Mouse (Mus musculus): Measurements from ENCODE around the gene Ccdc153. TPM values are rescaled to one million over a fixed set of nuclear protein-coding genes. Genes with fewer than 3 reads are reported as not detected.
A peak's percentile ranks its signal among the peaks of the same experiment; 100 is the strongest.

Gene Ccdc153
- not detected for total RNA-seq (2021)
- long read RNA-seq, experiment 1: 0 reads
- long read RNA-seq, experiment 2: 0 reads

DNA sequence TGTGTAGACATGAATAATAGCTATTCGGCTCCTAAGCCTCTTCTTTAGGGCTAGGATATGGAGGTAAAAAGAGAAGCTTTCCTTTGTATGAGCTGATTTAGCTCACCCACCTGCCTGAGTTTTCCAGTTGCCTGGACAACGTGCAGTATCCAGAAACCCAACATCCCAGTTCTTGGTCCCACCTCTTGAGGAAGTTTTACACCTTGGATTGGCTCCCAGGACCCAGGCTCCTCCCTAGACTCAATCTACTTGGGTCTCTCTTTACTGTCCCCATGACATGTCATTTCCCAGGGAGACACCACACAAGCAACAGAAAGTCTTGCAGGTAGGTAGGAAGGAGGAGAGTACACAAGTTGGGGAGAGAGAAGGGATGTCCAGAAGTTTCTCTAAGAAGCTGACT lies at the start of gene Ccdc153:
Ccdc153 (plus strand) TSS at position 278 of the 400 bp plus-strand sequence.
- DNase-seq: no peak
- intact Hi-C loops (cut with DNase I): no loop called here

DNA sequence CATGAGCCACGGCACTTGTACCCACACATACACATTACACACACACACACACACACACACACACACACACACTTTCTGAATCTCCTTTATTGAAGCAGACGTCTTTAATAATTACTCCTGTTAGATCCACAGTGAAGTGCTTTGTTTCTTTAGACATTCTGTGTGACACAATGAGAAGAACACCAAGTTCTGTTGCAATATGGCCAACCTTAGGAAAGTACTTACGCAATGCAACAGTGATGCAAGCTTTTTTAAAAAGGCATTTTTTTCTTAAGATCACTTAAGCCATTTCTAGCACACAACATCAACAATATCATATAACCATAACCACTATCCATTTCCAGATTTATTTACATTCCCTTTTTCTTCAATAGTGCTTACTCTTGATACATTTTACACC lies 49.3 kb upstream of the Ccdc153 start:
- DNase-seq: no peak
- intact Hi-C loops (cut with DNase I): no loop called here

DNA sequence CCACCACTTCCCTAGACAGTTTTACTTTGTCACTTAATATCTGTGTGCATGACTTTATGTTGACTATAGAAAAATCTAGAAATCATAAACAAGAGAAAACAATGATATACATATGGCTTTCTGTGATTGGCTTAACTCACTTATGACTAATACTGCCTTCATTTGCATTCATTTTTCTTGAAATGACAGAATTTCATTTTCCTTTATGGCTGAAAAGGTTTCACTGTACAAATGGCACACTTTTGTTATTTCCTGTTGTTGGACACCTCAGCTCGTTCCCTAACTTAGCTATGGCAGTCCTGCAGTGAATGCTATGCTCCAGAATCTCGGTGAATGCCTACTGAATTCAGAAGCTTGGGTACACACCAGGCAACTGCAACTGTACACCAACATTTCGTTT lies 48.2 kb upstream of the Ccdc153 start:
- no peak for DNase-seq
- intact Hi-C loops (cut with DNase I): no loop called here

DNA sequence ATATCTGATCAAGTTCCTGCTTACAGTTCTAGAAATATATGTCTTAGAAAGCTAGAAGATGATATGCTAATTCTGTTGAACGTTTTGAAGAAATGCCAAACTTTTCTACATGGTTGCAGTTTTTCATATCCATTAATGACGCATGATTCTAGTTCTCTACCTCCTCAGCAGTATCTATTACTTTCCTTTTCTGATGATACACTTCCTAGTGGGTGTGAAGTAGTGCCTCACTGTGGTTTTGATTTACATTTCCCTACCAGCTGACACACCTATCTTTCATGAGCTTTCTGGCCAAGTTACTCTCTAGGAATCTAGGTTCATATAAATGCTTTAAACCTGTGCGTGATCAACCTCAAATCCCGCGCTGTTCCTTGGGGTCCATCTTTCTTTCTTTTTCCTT lies 47.7 kb upstream of the Ccdc153 start:
- intact Hi-C loops (cut with DNase I): no loop called here

DNA sequence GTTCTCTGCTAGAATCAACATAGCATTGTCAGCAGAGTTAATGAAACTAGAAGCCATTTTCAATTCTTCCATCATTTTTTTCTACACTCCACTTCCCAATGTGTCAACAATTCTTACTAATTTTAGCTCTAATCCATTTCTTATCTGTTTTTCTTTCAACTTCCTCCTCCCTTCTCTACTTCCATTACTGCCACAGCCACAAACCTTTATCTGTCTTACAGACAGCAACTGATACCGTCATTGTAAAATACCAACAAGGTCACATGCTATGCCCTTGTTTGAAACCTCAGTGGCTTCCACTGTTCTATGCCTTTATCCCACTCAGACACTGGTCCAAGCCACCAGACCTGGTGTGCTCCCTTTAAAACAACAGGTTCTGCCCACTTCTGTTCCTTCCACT lies 46.5 kb upstream of the Ccdc153 start:
- DNase-seq: no peak
- intact Hi-C loops (cut with DNase I): no loop called here

More for the DNA sequence above, 47.7 kb upstream of the Ccdc153 start:
- DNase-seq: no peak

DNA sequence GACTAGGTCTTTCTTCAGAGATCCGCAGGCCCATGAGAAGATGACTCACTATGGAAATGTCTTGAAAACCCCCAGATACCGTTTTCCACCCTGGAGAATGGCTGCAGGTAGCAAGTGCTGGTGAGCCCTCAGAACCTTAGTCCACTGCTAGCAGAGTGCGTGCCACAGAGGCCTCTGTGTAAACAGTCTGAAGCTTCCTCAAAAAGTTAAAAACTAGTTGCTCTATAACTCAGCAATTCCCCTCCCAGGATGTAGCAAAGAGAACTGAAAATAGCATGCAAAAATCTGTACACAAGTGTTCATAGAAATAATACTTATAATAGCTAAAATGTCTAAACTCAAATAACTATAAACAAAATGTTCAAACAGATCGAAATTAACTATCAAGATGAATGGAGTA lies 44.1 kb upstream of the Ccdc153 start:
- intact Hi-C loops (cut with DNase I): no loop called here
- no peak for DNase-seq

DNA sequence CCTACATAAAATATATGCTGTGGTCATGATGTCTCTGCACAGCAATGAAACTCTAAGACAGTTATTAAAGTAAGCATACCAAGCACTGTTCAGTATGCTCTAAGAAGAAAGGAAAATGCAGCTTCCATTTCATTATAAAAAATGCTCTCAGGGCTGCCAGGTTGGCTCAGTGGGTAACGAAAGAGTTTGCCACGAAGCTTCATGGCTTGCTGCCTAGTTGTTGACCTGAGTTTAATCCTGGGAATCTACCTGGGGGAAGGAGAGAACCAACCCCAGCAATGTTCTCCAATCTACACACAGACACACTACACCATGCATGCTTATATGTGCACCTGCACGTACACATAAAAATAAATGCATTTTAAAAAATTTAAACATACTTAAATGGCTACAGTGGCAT lies 41.3 kb upstream of the Ccdc153 start:
- intact Hi-C loops (cut with DNase I): no loop called here
- no peak for DNase-seq

DNA sequence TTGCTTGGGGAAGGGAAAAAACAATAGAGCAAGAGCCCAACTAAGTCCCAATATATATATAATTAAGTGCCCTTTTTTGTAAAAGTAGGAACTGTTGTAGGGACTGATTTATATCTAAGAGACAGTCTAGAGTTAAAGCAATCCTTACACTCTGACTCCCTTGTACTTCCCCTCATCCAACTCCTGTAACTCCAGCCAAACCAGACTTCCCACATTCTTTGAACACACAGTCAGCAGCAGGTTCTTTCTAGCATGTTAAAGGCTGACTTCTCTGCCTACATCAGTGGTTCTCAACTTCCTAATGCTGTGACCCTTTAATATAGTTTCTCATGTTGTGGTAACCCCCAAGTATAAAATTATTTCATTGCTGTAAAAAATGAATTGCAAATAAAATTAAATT lies 40.9 kb upstream of the Ccdc153 start:
- intact Hi-C loops (cut with DNase I): no loop called here
- DNase-seq: no peak

DNA sequence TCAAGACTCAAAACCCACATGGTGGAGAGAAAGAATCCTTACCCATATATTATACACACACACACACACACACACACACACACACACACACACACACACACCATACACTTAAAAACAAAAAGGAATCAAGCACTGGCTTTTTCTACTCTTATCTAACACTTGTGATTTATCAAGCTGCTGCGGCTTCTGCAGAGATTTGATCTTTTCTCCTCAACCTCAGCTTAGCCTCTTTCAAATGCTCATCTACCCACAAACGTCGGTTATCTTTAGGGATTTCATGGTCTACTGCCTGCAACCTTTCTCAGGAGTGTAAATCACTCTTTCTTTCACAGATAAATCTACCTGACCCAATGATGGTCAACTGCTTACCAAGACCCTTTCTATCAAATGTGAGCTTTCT lies 40.0 kb upstream of the Ccdc153 start:
- intact Hi-C loops (cut with DNase I): no loop called here
- DNase-seq: no peak

DNA sequence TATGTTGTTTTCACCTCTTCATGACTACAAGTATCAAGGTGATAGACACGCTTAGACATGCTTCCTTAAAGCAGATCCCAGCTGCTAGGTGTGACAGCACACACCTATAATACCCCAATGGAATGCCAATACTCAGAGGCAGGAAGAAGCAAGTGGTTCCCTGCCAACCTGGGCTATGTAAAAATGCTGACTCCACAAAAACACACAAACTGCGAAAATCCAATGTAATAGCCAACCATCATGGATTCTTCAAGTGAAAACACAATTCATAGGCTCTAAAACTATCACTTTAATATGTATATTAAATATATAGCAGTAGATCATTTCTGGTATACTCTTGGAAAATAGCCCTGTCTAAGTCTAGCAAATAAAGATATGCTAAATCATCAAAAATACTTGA lies 32.6 kb upstream of the Ccdc153 start:
- intact Hi-C loops (cut with DNase I): no loop called here
- no peak for DNase-seq

DNA sequence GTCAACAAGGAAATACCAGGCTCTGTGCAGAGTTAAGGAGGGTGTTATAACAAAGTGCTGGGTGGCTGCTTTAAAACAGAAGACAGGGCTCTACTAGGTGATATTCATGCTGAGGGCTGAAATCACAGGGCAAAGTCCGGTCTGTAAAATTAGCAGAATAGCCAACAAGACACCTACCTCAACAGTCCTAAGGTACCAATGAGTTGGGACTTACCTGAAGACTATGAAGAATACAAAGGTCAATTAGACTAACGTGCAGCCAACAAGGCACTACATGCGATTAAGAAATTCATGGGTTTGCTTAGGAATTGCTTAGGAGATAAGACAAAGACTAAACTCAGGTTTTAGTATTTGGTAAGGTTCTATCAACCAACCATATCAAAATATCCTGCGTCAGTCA lies 31.1 kb upstream of the Ccdc153 start:
- no peak for DNase-seq
- intact Hi-C loops (cut with DNase I): no loop called here

DNA sequence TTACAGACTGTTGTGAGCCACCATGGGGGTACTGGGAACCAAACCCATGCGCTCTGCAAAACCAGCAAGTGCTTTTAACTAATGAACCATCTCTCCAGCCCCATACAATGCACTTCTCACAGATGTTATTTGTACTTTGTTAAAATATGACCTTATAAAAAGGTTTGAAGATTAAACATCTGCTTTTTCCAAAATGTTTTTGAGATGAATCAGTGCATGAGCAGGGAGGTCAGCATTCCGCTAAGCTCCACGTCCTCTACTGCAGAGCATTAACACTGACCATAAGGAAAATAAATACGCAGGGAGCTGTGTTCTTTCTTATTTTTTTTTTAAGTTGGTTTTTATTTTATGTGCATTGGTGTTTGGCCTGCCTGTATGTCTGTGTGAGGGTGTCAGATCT lies 28.1 kb upstream of the Ccdc153 start:
- no peak for DNase-seq
- intact Hi-C loops (cut with DNase I): no loop called here

DNA sequence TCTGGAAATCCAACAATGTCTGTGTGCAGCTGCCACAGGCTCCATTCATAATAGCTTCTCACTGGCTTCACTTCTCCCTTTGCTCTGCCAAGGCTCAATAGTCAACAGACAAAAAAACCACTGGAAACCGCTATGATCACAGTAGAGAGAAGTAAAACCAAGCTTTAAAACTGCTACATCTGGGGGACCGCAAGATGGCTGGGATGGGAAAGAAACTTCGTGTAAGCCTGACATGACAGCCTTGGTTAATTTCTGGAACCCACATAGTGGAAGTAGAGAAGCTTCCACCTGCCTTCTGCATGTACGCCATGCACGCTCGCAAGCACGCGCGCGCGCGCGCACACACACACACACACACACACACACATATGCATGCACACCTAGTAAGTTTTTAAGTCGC lies 26.9 kb upstream of the Ccdc153 start:
- intact Hi-C loops (cut with DNase I): no loop called here
- DNase-seq: no peak

DNA sequence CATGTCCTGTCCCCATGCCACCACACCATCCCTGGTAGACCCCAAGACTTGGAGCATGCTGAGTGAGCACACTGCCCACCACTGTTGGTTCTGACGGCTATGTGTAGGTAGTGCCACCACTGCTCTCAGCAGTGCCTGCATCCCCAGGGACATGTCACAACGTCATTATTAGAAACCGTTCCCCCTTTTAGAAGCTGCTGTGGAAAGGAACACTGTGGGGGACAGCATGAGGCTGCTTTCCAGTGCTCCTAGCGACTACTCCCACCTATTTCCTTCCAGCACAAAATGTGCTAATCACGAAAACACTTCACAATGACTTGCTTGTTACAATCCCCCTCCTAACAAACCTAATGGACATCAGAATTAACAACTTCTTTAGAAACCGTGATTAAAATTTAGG lies 14.5 kb upstream of the Ccdc153 start:
- intact Hi-C loops (cut with DNase I): no loop called here

DNA sequence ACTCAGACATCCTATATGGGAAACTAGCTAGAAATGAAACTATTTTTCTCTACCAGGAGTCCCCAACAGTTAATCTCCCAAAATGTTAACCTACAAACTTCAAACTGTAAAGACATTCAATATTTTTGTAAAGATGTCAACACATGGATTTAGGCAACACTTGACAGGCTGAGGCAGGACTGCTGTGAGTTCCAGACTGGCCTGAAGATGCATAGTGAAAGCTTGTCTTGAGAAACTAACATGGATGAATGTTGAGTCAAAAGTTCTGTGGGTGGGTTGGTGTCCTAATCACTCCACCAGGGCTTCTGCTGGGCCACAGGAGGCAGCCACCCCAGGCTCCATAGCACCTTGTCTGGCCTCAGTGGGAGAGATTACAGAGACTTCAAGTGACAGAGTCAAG lies 8.9 kb upstream of the Ccdc153 start:
- intact Hi-C loops (cut with DNase I): loop anchor here (10.0 kb wide), 2 partner anchors 97 to 247 kb away; partner anchors contain the start of gene Mcam

More for the DNA sequence above, 14.5 kb upstream of the Ccdc153 start:
- DNase-seq: no peak

DNA sequence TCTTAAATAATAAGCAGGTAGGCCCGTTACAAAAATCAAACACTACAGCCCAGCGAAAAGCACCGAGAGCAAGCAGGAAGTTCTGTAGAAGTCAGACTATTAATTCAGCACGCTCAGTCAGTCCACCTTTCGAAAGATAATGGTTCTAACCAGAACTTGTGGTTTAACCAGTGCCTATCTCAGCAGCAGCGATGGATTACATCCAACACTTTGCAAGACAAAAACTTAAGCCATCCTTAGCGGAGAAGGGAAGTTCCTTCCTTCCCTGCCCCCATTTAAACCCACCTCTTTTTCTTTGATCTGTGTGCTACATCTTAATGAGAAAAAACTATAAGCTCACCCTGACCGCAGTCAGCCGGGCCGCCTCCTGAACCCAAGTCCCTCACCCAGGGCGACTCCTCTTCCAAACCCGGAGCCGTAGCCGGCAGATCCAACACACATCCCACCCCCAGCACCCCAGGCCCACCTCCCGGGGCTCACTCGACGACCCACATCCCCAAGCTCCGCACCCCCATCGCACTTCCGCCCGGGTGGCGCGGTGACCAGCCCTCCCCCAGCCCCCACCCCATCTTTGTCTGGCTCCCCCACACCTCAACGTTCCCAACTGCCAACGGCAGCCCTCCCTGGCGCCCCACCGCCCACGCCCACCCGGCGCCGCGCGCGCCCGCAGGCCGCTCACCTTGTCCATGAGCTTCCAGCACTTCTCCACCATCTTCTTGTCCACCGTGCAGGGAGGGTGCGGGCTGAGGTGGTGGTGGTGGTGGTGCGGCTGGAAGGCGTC lies 7.3 kb upstream of the Ccdc153 start:
- intact Hi-C loops (cut with DNase I): loop anchor here (10.0 kb wide), 2 partner anchors 98 to 248 kb away; partner anchors contain the start of gene Mcam
- DNase-seq: no peak

More for the DNA sequence above, 8.9 kb upstream of the Ccdc153 start:
- DNase-seq: no peak

DNA sequence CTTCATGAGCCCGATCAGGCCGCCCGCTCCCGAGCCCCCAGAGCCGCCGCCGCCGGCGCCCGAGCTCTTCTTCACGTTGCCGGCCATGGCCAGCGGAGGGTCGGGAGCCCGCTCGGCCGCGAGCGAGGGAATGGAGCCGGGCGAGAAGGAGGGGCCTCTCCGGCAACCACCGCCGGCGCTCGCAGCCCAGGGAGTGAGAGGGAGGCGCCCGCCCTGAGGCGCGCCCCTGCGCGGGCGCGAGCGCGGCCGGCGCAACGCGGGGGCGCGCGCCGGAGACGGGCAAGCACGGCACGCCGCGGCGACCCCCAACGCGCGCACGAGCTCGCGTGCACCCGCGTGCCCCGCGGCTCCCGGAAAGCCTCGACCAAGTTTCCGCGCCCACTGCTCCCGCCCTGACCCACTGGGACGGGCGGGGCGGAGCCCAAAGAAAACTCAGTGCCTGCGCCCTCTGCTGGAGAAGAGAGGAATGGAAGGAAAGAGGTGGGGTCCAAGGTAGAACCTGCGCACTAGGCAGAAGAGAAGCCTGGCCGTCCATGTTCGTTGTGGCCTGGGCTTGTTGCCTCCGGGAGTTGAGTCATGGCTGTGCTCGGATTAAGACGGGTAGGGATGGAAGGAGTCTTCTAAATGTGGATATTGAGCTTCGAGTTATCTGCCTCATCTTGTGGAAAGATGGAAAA lies 6.5 kb upstream of the Ccdc153 start, which contains the start of gene Cbl:
Cbl (minus strand) TSS at position 248 of the 677 bp plus-strand sequence.
- DNase-seq: peak; percentile 96 to 98
- intact Hi-C loops (cut with DNase I): loop anchor here (10.0 kb wide), 2 partner anchors 99 to 249 kb away; partner anchors contain the start of gene Mcam

DNA sequence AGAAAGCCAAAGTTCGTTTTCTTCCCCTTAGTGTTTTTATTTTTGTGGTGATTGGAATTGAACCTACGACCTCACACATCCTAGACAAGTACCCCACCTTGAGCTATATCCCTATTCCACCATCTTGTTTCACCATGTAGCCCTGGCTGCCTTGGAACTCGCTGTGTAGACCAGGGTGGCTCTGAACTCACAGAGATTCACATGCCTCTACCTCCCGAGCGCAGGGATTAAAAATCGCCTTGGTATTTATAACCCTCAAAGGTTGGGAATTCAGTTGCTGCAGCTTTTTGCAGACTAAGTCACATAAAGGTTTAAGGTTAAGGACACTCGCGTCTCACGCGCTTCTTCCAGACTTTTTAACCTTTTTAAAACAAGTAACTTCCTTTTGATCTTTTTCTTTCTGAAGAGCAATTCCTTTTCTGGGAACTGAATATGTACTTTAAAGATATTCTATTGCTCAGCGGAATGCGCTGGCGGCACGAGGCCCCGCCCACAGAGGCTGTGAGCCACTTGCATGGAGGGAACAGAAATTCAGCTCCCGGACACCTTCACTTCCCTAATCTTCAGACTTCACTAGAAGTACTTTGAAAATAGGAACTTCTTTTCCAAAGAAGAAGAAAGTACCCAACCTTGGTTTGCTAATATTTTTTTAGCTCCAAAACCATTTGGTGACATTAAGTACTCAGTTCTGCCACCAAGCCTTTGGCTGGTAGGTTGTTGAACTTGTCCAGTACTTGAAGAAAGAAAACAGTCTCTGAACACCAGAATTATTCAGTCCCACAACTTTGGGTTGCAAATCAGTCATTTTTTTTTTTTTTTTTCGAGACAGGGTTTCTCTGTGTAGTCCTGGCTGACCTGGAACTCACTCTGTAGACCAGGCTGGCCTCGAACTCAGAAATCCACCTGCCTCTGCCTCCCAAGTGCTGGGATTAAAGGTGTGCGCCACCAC lies 5.7 kb upstream of the Ccdc153 start:
- intact Hi-C loops (cut with DNase I): loop anchor here (10.0 kb wide), 2 partner anchors 100 to 250 kb away; partner anchors contain the start of gene Mcam
- peak in 1 of 2 experiments; percentile 25 for DNase-seq

DNA sequence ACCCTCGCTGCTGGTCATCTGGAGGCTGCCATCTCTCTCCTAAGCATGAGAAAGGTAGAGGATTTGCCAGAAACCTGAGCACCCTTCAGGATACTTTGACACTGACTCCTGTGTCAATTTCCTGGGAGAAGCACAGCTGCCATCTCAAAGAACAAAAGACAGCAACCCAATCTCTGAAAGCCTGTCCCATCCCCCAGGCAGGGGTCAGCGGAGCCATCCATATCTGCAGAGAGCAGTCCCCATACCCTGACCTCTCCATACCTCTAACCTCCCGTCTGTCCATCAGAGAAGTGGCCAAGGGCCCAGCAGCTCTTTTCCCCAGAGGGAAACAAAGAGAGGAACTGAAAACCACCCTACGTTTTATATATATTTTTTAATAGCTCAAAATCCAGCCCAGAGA lies 3.9 kb upstream of the Ccdc153 start:
- no peak for DNase-seq
- intact Hi-C loops (cut with DNase I): loop anchor here (10.0 kb wide), 2 partner anchors 102 to 252 kb away; partner anchors contain the start of gene Mcam

DNA sequence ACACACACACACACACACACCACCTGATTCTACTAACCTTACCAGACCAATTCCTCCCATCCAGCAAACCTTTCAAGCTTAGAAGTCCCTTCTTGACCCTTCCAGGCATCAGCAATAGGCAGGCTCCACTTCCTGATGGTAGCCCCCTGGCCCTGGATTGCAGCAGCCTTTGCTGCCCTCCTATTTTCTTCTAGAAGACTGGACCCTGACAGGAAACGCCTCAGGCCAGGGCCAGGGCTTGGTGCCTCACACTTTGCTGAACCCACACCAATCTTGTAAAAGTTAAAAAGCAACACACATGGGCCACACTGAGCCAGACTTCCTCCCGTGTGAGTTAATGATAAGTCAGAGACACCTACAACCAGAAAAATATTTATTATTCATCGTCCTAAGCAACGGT lies 3.3 kb upstream of the Ccdc153 start:
- no peak for DNase-seq
- intact Hi-C loops (cut with DNase I): loop anchor here (10.0 kb wide), 2 partner anchors 102 to 252 kb away; partner anchors contain the start of gene Mcam

Data from gastrocnemius, postnatal 36 days (tissue).